Mouse (Mus musculus): ENCODE data around the gene Adam1a.
"Not testable (repeated sequence)": the region's sequence is repeated elsewhere in the genome, so short reads cannot be mapped to it uniquely, and the experiment has no call there.

Adam1a gene

GRCm38 (mm10) chr5:121562436-121562835 lies 17.2 kb upstream of the Adam1a start:
- no peak for DNase-seq

DNA sequence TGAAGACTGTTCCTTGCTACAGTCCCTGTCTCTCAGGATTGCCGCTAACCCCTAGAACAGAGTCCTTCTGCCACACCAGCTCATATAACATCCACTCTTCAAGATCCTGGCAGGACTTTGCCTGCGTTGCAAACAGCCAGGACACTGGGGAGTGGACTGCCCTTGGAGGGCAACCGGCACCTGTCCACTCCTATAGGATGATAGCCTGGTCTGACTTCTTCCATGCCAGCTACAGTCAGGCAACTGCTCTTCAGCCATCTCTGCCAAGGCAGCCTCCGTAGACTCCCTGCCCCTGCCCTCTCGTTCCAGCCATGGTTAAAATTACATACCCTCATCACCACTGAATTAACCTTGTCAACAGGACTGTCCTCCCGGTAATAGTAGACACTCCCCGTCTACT lies 3.9 kb upstream of the Adam1a start:
- no peak for DNase-seq

DNA sequence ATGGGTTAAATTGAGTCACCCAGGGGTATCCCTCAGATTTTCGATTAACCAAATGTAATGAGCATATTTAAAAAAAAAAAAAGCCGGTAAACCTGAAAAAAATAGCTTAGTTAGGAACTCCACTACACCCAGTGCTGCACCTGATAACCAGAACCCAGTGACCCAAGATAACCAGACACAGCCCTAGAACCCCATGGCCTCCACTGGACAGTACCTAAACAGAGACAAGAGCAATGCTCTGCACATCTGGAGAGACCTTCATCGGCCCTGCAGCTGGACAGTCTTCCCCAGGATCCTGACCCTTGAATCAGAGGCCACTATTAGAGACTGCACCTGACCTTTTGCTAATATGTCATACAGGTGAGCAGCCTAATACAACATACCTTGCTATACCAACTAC lies 1.8 kb upstream of the Adam1a start:
- DNase-seq, result no peak

- peak; percentile 16 to 38 for DNase-seq
Observed at GRCm38 (mm10) chr5:121546530-121546895, 1.2 kb upstream of the Adam1a start.

DNA sequence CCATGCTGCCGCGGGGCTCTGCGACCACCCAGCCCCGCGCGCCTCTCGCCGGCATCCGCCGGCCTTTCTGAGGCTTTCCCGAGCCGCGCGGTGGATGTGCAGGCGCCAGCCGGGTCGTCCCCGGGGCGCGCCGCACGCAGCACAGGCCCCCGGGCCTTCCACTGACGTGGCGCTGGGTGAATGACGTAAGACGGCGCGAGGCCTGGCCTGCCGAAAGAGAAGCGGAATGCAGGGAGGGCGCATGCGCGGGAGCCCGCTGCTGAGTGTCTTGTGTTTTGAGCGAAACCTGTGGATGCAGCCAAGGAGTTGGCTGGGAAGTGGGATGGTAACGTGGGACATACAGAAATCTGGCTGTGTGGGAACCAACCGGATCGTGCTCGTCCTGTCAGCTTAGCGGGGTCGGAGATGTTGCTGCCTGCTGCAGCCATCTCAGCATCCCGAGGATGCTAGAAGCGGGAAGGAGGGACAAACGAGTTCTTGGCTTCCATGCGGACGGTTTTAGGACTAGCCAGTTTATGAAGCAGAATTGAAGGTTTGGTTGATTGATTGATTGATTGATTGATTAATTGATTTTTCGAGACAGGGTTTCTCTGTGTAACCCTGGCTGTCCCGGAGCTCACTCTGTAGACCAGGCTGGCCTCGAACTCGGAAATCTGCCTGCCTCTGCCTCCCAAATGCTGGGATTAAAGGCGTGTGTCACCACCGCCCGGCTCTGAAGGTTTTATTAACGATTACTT lies 679 bp upstream of the Adam1a start, which contains the start of gene Mapkapk5:
Gene Mapkapk5, minus strand, starts transcription at position 113 of the 737 bp plus-strand sequence.
- peak; percentile 94 to 100 for DNase-seq

GRCm38 (mm10) chr5:121543370-121543769 lies 1.9 kb downstream of the Adam1a start:
- DNase-seq, result no peak

- DNase-seq, result no peak
Observed at GRCm38 (mm10) chr5:121541235-121541634, 4.0 kb downstream of the Adam1a start.

DNA sequence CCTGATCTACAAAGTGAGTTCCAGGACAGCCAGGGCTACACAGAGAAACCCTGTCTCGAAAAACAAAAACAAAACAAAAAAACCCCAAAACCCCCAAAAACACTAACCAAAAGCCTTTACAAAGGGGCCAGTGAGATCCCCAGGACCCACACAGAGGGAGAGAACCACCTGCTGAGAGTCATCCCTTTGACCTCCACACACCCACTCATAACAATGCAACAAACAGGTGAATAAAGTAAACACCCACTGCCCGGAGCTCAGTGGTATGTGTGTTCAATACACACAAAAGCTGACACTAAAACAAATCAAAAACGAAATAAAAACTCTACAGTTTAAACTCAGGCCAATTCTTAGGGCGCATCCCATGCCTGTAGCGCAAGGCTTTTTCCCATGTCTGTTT lies 5.2 kb downstream of the Adam1a start:
- DNase-seq, result no peak

- no peak for DNase-seq
Observed at GRCm38 (mm10) chr5:121537588-121537987, 7.7 kb downstream of the Adam1a start.

GRCm38 (mm10) chr5:121536921-121537555 lies 8.2 kb downstream of the Adam1a start:
- no peak for DNase-seq

- DNase-seq, result no peak
Observed at GRCm38 (mm10) chr5:121535116-121535515, 10.2 kb downstream of the Adam1a start.

DNA sequence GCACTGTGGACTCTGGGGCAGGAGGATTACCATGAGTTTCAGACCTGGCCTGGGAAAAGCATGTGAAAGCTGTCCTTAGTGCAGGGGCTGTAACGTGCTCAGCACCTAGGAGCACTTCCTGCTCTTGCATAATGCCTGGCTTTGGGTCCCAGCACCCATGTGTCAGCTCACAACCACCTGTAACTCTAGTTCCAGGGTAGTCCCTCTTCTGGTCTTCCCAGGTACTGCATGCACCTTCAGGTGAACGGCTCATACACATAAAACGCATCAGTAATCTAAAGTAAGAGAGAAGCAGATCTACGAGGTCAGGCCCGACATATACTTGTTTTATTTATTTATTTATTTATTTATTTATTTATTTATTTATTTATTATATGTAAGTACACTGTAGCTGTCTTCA lies 10.8 kb downstream of the Adam1a start:
- DNase-seq, result no peak

DNA sequence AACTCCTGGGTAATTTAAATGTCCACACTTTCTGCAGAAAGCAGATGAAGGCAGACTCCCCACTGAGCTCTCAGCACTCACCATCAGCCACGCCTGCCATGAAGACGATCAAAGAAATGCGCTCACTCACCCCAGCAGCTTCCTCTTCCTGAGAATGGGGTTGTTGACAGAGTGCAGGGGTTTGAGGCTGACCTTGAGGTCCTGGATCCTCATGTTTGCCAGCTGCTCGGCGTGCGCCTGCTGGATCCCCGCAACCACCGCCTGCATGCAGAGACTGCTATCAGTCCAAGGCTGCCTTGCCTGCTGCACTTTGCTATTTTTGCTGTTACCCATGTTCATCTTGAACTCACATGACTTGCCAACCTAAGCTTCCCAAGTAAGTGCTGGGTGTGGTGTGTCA lies 18.3 kb downstream of the Adam1a start:
- no peak for DNase-seq

- no peak for DNase-seq
Observed at GRCm38 (mm10) chr5:121526526-121526925, 18.8 kb downstream of the Adam1a start.

DNA sequence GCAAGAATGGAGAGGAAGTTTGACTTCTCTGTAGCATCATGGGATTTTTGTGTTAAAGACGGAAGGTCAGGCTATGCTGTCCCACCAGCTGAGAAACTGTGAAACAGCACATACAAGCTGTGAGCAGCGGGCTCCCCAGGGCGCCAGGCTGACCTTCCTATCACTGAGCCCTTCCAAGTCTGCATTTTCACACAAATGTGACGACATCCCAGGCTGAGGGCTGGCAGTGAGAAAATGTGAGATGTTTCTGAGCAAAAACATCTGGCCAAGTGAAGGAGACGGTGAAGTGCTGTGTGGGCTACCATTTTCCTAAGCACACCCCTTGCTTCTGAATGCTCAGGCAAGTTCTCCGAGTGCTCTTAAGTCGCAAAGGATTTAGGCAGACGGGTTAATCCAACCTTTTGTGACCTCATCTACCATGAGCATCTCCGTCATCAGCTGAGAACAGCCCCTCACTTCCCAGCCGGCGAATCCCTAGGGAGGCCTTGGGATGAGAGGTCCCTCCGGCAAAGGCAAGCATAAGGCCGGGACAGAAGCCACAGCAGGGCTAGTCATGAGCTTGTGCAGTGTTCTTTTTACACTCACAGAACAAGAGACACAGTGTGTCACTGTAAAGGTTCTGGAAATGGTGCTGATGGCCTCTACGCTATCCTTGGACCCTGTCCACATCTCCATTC lies 19.4 kb downstream of the Adam1a start:
- no peak for DNase-seq

DNA sequence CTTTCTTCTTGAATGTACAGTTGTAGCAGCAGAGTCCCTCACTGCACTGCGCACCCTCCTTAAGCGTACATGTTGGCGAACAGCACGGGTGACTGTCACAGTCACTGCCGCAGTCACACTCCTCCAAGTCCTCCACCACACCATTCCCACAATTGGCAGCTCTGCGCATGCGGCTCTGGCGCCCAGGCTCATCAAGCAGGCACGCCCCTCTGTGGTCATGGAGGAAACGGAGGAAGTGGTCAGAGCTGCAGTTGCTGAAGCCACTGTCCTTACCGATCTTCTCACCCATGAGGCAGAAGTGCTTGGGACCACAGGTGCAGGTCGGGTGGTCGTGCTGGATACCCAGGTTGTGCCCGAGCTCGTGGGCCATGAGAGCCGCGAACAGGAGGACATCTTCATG lies 25.5 kb downstream of the Adam1a start:
- not testable (repeated sequence) for DNase-seq

- no peak for DNase-seq
Observed at GRCm38 (mm10) chr5:121518983-121519382, 26.3 kb downstream of the Adam1a start.

- no peak for DNase-seq
Observed at GRCm38 (mm10) chr5:121510009-121510408, 35.3 kb downstream of the Adam1a start.

- DNase-seq, result no peak
Observed at GRCm38 (mm10) chr5:121506846-121507245, 38.4 kb downstream of the Adam1a start.

- DNase-seq, result no peak
Observed at GRCm38 (mm10) chr5:121503231-121503630, 42.1 kb downstream of the Adam1a start, which contains the start of gene Adam1b. Gene Adam1b (minus strand): TSS chr5:121503435.

DNA sequence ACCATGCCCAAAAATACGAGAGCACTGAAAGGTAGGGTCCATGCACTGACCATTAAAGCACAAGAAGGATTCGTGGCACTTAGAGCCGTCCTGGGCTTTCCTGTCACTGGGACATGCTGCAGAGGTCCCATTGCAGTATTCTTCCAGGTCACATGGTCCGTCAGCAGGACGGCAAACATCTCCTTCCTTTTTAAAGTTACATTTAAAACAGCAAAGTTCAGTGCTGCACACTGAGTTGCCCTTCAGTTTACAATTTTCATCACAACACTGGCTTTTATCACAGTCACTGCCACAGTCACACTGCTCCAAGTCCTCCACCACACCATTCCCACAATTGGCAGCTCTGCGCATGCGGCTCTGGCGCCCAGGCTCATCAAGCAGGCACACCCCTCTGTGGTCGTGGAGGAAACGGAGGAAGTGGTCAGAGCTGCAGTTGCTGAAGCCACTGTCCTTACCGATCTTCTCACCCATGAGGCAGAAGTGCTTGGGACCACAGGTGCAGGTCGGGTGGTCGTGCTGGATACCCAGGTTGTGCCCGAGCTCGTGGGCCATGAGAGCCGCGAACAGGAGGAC lies 43.8 kb downstream of the Adam1a start:
- not testable (repeated sequence) for DNase-seq

DNA sequence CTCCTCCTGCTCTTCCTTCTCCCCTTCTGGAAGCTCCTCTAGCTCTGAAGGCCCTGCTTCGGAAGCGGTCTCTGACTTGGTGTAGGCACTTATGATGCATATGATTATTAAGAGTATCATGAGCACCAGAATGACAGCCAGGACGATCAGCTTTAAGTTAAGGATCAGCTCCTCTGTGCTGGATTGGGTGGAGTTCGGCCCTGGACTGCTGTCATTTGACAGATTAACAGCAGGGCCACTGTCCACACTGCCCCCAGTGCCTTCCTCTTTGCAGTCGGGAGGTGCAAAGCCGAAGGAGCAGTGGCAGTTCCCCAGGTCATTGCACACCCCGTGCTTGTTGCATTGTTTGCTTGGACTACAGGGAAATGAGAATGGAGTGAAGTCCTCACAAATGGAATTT lies 44.6 kb downstream of the Adam1a start:
- no peak for DNase-seq

DNA sequence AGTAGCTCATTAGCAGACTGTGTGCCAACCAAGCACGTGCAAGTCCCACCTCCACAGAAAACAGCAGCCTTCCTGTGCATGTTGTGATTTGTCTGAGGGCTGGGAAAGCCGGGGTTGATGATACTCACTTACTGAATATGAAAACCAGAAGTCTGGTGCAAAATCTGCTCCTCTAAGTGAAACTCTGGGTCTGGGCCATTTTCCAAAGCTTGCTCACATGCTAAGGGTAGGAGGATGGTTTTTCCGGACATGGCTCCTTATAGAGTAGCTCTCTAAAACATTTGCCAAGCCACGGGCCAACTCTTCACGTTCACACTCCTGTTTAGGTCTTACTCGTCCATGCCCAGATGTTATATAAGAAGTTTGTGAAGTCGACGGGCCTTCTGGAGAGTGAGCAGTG lies 52.0 kb downstream of the Adam1a start:
- DNase-seq, result no peak

DNA sequence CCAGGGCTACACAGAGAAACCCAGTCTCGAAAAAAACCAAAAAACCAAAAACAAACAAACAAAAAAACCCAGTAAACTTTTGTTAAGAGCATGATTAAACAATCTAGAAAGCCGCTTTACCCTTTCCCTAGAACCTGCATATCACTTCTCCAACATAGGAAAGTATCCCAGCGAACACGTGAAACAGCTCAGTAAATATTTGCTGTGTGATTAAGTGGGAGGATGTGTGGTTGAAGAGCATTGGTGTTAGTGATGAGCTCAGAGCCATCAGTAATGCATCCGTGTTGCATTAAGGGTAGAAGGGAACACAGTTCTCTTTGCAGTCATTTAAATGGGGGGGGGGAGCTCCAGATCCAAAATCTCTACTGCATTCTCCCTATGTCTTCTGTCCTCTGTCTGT lies 60.5 kb downstream of the Adam1a start:
- DNase-seq, result no peak

All from cerebellum, adult 18-20 months (tissue).